Mouse (Mus musculus) embryonic facial prominence, embryonic 13.5 days (tissue): ENCODE measurements around the gene Slc35b1. TPM values are rescaled to one million over a fixed set of nuclear protein-coding genes. Genes with fewer than 3 reads are reported as not detected.
"Not testable (repeated sequence)": the region's sequence is repeated elsewhere in the genome, so short reads cannot be mapped to it uniquely, and the experiment has no call there.

Source experiments
- ATAC-seq: fragments of 200-750 bp; cut with Nextera tagmentation; 2 replicates; pipeline ENCODE4 v1.8.0; 2017; ENCODE audit warnings: low read depth; ENCODE audit not compliant: insufficient number of reproducible peaks, insufficient read depth, low FRiP score, low TSS enrichment
- H3K27ac ChIP-seq: fragments of 300-500 bp; sonication (generic); 2 replicates; pipeline ENCODE4 v1.5.1; 2015; ENCODE audit warnings: moderate library complexity, mild to moderate bottlenecking, inconsistent platforms
- H3K27me3 ChIP-seq: fragments of 300-500 bp; sonication (generic); 2 replicates; pipeline ENCODE4 v1.6.1; 2015; ENCODE audit warnings: mild to moderate bottlenecking, inconsistent platforms
- H3K36me3 ChIP-seq: fragments of 300-500 bp; sonication (generic); 2 replicates; pipeline ENCODE4 v1.6.1; 2015; ENCODE audit warnings: mild to moderate bottlenecking, inconsistent platforms
- H3K4me1 ChIP-seq: fragments of 300-500 bp; sonication (generic); 2 replicates; pipeline ENCODE4 v1.6.1; 2015; ENCODE audit warnings: inconsistent platforms
- H3K4me2 ChIP-seq: fragments of 300-500 bp; sonication (generic); 2 replicates; pipeline ENCODE4 v1.6.1; 2015; ENCODE audit warnings: moderate library complexity, mild to moderate bottlenecking, inconsistent platforms
- H3K4me3 ChIP-seq: fragments of 300-500 bp; sonication (generic); 2 replicates; pipeline ENCODE4 v1.5.1; 2015; ENCODE audit warnings: mild to moderate bottlenecking, inconsistent platforms
- H3K9ac ChIP-seq: fragments of 300-500 bp; sonication (generic); 2 replicates; pipeline ENCODE4 v1.6.1; 2015; ENCODE audit warnings: mild to moderate bottlenecking, inconsistent platforms
- H3K9me3 ChIP-seq: fragments of 300-500 bp; sonication (generic); 2 replicates; pipeline ENCODE4 v1.6.1; 2016; ENCODE audit warnings: inconsistent platforms
- WGBS: fragments of 180-500 bp; shearing (Covaris S2); methylation state at CpG from one replicate; pipeline ENCODE4 v1.1.7; 2015; ENCODE audit warnings: mixed read lengths; 5-methylcytosine and 5-hydroxymethylcytosine counted together
- polyA plus RNA-seq: library from polyadenylated mRNA; unstranded; fragments of >200 nt; fragmentation: Nextera tagmentation; extraction: Ambion mirVana; gene quantifications from 2 replicates; pipeline ENCODE4 v1.2.1, GENCODE M21; 2015

The Slc35b1 gene
- polyA plus RNA-seq, 1 experiment from 2014 or later = 133 TPM

DNA sequence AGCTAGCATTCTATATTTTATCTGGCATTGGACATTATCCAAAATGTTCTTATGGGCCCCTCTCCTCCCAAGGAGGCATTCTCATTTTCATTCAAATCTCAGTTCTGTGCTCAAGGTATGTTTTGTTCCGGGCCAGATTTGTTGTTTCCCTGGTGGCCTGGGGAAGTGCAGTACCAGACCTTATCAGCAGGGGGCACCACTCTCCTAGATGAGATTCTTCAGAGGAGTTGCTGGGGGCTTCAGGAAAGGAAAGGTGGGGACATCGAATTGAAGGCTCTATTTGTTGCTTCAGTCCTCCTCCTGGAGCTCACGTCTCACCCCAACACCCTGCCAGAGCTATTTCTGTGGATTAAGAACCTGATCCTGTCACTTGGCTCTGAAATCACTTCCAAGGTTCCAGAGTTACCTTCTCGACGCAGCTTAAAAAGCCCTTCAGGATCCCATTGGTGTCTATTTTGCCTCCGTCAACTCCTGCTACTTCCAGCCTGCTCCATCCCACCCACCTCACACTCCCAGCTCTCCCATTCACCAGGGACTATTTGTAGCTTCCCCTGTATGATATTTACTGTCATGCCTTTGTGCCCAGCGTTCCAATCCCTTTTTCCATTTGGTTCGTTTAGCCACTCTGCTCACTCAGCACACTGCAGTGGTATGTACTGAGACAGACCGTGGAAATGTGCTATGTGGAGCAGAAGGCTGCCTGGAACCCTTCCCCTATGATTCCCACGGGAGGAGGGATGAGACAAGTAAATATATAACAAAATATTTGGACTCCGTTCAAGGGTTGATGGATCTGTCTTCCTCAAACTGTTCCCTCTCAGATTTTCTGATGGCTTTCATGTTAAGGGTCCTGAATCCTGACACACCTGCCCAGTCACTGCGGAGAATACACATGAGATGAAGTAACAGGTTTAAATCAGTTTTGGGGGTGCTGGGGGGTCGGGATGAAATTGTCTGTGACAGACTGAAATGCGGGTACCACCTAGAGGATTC, 13.6 kb downstream of the Slc35b1 start:
- Histone ChIP-seq H3K4me1 (peaks cover 24% of the 10 kb centered on the region), H3K4me2 (peak overlapping the region; percentile 30; the same call in 1 of the 2 replicates), H3K36me3 (no peaks in the 10 kb centered on the region), H3K9me3 (no peaks in the 10 kb centered on the region), H3K4me3 (no peak overlapping the region), H3K9ac (0 out of 2 replicates have a peak overlapping the region, but pooled peaks have one; percentile 16), H3K27ac (no peak overlapping the region), H3K27me3 (peaks cover 11% of the 10 kb centered on the region; the same call in 1 of the 2 replicates)
- no peak for ATAC-seq
- WGBS = 55% methylated on average over 14 of the region's 14 CpGs

DNA sequence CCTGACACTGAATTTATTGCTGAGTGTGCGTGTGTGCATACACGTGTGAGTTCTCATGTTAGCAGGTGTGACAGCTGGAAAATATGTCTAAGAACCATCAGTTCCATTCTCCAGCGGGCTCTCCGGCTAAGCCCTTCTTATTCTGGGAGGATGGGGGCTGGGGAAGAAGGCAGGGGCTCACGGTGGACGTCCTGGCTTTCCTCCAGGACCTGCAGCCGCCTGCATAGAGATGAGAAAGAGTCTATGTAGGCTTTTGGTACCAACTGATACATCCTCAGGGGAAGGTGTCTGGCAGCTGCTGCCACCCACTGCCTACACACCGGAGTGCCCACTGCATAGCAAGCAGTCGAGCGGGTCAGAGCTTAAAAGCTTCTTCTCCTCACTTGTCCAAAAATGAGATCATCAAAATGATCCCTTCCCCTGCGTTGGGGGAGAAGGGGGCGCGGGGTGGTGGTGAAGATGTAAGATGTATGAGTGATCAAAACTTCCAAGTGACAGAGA, 15.1 kb downstream of the Slc35b1 start:
- H3K9ac ChIP-seq = no peak overlapping the region
- no peak overlapping the region for H3K4me2 ChIP-seq
- peaks cover 11% of the 10 kb centered on the region; the same call in 1 of the 2 replicates for H3K27me3 ChIP-seq
- WGBS = 78% methylated on average over 13 of the region's 13 CpGs
- H3K36me3 ChIP-seq = no peaks in the 10 kb centered on the region
- H3K27ac ChIP-seq = no peak overlapping the region
- H3K4me1 ChIP-seq = peaks cover 21% of the 10 kb centered on the region
- no peaks in the 10 kb centered on the region for H3K9me3 ChIP-seq
- ATAC-seq = no peak
- no peak overlapping the region for H3K4me3 ChIP-seq

DNA sequence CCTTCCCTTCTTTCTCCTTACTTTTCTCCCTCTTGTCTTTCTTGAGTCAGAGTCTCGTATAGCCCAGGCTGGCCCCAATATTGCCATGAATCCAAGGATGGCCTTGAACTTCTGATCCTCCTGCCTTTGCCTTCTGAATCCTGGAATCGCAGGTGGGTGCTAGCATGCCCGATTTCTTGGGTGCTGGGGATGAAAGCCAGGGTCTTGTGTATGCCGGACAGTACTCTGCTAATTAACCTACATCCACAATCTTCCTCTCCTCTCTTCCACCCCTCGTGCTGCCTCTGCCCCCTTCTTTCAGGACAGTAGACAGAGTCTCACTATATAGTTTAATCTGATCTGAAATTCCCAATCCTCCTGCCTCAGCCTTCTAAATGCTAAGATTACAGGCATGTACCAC, 17.1 kb downstream of the Slc35b1 start:
- H3K27me3 ChIP-seq = peaks cover 11% of the 10 kb centered on the region; the same call in 1 of the 2 replicates
- H3K36me3 ChIP-seq = no peaks in the 10 kb centered on the region
- no peak overlapping the region for H3K27ac ChIP-seq
- H3K9me3 ChIP-seq = no peaks in the 10 kb centered on the region
- WGBS = 87% methylated on average over 5 of the region's 5 CpGs
- no peak for ATAC-seq
- H3K4me1 ChIP-seq = peaks cover 21% of the 10 kb centered on the region
- no peak overlapping the region for H3K9ac ChIP-seq
- H3K4me3 ChIP-seq = no peak overlapping the region
- no peak overlapping the region for H3K4me2 ChIP-seq

DNA sequence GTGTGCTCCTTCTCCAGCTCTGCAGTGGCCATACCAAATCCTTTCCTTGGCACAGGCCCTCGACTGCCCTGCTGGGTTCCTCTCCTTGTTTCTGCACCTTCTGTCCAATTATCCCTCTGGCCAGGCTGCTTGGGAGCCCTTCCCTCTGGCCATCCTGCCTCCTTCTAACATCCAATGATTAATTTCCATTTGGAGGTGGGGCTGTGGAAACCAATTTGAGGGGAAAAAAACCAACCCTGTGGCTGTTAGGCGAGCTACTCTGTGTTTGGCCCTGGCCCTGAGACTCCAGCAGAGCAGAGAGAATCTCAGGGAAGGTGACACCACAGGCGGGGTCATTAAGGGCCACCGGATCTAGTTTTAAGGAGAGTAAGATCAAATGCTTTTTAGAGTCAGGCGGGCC, 17.7 kb downstream of the Slc35b1 start:
- ATAC-seq = no peak
- H3K4me3 ChIP-seq = no peak overlapping the region
- H3K4me2 ChIP-seq = no peak overlapping the region
- H3K4me1 ChIP-seq = peaks cover 21% of the 10 kb centered on the region
- H3K9me3 ChIP-seq = no peaks in the 10 kb centered on the region
- H3K27ac ChIP-seq = no peak overlapping the region
- H3K27me3 ChIP-seq = peaks cover 11% of the 10 kb centered on the region; the same call in 1 of the 2 replicates
- no peaks in the 10 kb centered on the region for H3K36me3 ChIP-seq
- no peak overlapping the region for H3K9ac ChIP-seq
- WGBS = 16% methylated on average over 5 of the region's 5 CpGs

DNA sequence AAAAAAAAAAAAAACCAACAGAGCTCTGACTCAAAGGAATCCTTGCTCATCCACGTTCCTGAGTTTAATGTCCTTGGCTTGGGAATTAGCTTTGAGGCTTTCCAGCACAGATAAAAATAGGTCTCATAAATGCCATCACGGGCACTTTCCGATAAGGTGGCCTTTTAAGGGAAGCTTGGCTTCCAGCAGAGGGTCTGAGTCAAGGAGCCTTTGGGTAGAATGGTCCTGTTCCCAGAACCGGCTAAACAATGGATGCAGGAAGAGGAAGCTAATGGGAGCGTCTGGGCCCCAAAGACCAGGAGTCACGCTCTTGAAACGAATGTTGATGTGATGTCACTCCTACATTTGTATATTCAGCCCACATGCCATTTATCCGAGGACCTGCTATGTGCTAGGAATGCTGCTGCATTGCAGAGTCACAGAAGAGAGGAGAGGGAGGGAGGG, 18.2 kb downstream of the Slc35b1 start:
- Histone ChIP-seq H3K27ac (no peak overlapping the region), H3K4me3 (no peak overlapping the region), H3K9ac (no peak overlapping the region), H3K36me3 (no peaks in the 10 kb centered on the region), H3K27me3 (peaks cover 11% of the 10 kb centered on the region; the same call in 1 of the 2 replicates), H3K9me3 (no peaks in the 10 kb centered on the region), H3K4me2 (no peak overlapping the region), H3K4me1 (peaks cover 21% of the 10 kb centered on the region)
- 23% methylated on average over 8 of the region's 8 CpGs for WGBS
- no peak for ATAC-seq

DNA sequence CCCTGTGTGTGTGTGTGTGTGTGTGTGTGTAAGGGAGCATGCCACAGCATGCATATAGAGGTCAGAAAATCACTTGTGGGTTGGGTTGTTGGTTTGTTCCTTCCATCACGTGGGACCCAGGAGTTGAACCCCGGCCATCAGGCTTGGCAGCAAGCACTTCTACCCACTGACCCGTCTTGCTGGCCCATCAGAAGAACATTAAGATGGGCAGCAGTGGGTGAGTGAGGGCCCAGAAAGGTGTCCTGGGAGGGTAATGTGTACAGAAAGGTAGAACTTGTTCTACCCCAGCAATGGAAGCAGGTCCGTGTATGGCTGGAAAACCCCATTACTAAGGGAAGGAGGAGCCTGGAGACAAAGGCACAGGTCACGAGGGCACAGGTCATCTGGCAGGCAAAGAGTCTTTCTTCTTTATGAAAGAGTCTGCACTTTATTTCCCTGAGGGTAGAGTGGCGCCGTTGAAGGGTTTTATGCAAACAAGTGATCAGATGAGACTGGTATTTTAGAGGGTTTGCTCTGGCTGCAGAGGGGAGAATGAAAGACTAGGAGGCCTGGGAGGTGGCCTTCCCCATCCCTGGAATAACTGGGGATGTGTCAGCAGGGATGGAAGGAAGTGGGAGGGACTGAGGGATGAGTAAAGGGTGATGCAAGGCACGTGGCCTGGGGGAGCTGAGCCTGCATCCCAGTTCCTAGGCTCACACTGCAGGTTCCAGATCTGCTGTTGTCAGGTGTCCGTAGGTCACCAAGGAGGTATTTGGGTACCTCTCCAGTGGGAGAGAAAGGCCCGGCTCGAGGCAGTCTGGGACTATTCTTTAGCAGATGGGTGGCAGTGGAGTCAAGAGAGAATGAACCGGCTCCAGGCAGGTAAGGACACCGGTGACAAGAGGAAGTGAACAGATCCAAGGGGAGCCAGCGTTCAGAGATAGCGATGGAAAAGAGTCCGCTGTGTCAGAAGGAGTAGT, 19.2 kb downstream of the Slc35b1 start:
- 60% methylated on average over 16 of the region's 16 CpGs for WGBS
- Histone ChIP-seq H3K27me3 (peaks cover 11% of the 10 kb centered on the region; the same call in 1 of the 2 replicates), H3K27ac (no peak overlapping the region), H3K4me3 (no peak overlapping the region), H3K9ac (no peak overlapping the region), H3K4me2 (no peak overlapping the region), H3K36me3 (no peaks in the 10 kb centered on the region), H3K4me1 (peaks cover 15% of the 10 kb centered on the region), H3K9me3 (no peaks in the 10 kb centered on the region)
- ATAC-seq = no peak

DNA sequence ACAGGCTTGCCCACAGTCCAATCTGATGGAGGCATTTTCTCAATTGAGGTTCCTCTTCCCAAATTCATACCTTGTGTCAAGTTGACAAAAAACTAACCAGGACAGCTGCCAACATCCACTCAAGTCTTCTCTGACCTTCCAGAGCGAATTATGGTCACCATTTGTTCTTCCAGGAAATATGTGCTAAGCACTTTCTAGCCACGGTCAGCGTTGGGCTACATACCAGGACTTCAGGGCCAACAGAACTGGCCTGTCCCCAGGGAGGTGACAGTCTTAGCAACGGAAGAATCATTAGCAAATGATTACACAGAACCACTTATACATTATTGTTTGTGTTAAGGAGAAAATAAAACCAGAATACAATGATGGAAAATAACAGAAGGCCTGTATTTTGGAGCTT, 21.3 kb downstream of the Slc35b1 start:
- Histone ChIP-seq H3K9me3 (no peaks in the 10 kb centered on the region), H3K36me3 (no peaks in the 10 kb centered on the region), H3K27me3 (no peaks in the 10 kb centered on the region), H3K9ac (no peak overlapping the region), H3K27ac (no peak overlapping the region), H3K4me1 (peaks cover 15% of the 10 kb centered on the region), H3K4me2 (no peak overlapping the region), H3K4me3 (no peak overlapping the region)
- ATAC-seq = no peak
- 76% methylated on average over 4 of the region's 4 CpGs for WGBS

DNA sequence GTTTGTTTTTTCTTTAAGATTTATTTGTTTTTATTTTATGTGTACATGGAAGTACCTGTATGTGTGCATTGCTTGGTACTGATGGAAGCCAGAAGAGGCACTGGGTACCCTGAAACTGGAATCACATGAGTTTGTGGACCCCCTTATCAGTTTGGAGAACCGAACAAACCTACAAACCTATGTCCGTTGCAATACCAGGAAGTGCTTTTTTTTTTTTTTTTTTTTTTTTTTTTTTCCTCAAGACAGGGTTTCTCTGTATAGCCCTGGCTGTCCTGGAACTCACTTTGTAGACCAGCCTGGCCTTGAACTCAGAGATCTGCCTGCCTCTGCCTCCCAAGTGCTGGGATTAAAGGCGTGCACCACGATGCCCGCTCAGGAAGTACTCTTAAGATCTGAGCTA, 21.9 kb downstream of the Slc35b1 start:
- not testable (repeated sequence) for H3K27ac ChIP-seq, H3K9ac ChIP-seq, H3K27me3 ChIP-seq, H3K36me3 ChIP-seq, ATAC-seq, H3K4me2 ChIP-seq, H3K9me3 ChIP-seq, H3K4me3 ChIP-seq
- 92% methylated on average over 5 of the region's 5 CpGs for WGBS
- peaks cover 17% of the 10 kb centered on the region for H3K4me1 ChIP-seq

DNA sequence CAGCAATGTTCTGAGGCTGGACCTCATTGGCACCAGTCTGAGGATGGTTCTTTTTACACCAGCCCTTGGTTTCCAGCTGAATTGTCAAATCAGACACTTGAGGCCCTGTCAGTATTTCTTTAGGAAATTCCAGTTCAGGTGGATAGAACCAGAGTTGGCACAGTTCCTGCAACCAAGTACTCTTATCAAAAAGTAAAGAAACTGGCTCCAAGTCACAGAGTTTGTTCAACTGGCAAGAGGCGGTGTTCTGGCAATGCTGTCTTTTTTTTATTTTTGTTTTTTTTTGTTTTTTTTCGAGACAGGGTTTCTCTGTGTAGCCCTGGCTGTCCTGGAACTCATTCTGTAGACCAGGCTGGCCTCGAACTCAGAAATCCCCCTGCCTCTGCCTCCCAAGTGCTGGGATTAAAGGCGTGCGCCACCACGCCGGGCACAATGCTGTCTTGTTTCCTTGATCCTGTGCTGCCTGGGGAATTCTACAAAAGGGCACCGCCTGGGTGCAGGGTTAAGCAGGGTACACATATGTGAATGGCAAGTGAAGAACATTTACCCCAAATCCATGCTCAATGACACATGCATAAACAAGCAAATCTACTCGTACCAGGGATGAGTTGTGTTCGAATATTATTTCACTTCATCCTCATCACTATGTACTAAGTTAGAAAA, 25.1 kb downstream of the Slc35b1 start:
- 92% methylated on average over 10 of the region's 10 CpGs for WGBS
- no peaks in the 10 kb centered on the region for H3K36me3 ChIP-seq
- no peak for ATAC-seq

DNA sequence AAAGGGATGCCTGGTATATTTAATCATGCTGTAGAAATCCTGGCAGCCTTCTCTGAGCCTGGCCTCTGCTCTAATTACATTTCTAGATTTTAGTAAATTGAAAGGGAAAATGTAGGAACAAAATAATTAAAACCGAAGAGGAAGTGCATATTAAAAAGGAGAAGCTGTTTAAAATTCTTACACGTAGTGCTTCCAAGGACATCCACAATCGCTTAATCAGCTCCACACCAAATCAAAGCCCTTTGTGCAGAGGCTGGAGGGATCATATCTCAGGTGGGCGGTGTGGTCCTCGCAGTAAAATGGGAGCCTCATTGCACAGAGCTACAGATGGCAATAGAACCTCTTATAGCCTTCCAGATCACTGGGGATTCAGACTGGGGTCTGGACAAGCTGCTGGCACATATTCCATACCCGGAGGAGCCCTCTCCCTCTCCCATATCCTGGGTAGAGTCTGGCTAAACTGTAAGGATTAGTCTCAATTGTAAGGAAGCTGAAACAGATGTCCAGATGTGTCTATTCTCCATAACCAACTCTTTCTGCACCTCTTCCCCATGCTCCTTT, 27.0 kb downstream of the Slc35b1 start:
- H3K9ac ChIP-seq = no peak overlapping the region
- no peaks in the 10 kb centered on the region for H3K27me3 ChIP-seq
- 28% methylated on average over 6 of the region's 6 CpGs for WGBS
- no peaks in the 10 kb centered on the region for H3K36me3 ChIP-seq
- H3K4me3 ChIP-seq = no peak overlapping the region
- no peaks in the 10 kb centered on the region for H3K9me3 ChIP-seq
- peak overlapping the region; percentile 28 for H3K4me2 ChIP-seq
- peak overlapping the region; percentile 64 for H3K27ac ChIP-seq
- peaks cover 27% of the 10 kb centered on the region for H3K4me1 ChIP-seq
- no peak for ATAC-seq

More for the DNA sequence above, 25.1 kb downstream of the Slc35b1 start:
- no peak overlapping the region for H3K9ac ChIP-seq
- no peak overlapping the region for H3K4me2 ChIP-seq
- no peaks in the 10 kb centered on the region for H3K27me3 ChIP-seq
- H3K27ac ChIP-seq = no peak overlapping the region
- H3K4me1 ChIP-seq = peaks cover 14% of the 10 kb centered on the region
- H3K9me3 ChIP-seq = no peaks in the 10 kb centered on the region
- no peak overlapping the region for H3K4me3 ChIP-seq
